Mouse (Mus musculus) stomach, postnatal 0 days (tissue): Measurements from ENCODE around the gene Sh3bgr. TPM values are rescaled to one million over a fixed set of nuclear protein-coding genes. Genes with fewer than 3 reads are reported as not detected.

Source experiments
- ATAC-seq: fragments of 200-750 bp; cut with Nextera tagmentation; 2 replicates; pipeline ENCODE4 v1.8.0; 2017; ENCODE audit not compliant: low FRiP score, low TSS enrichment
- DNase-seq: peaks from one replicate; pipeline ENCODE4 v3.0.0-alpha.2; 2016; ENCODE audit warnings: low spot score
- H3K27ac ChIP-seq: fragments of 300-500 bp; sonication (generic); replicated peaks from 2 replicates; pipeline ENCODE4 v1.5.1; 2014; ENCODE audit warnings: mild to moderate bottlenecking, control low read depth
- H3K27me3 ChIP-seq: fragments of 300-500 bp; sonication (generic); 2 replicates; pipeline ENCODE4 v1.6.1; 2014; ENCODE audit warnings: low read length; ENCODE audit not compliant: control insufficient read depth, insufficient read depth
- H3K36me3 ChIP-seq: fragments of 300-500 bp; sonication (generic); 2 replicates; pipeline ENCODE4 v1.6.1; 2014; ENCODE audit warnings: low read length, mixed read lengths; ENCODE audit not compliant: control insufficient read depth, insufficient read depth
- H3K4me1 ChIP-seq: fragments of 300-500 bp; sonication (generic); replicated peaks from 2 replicates; pipeline ENCODE4 v1.6.1; 2014; ENCODE audit warnings: antibody characterized with exemption; ENCODE audit not compliant: control insufficient read depth, insufficient read depth
- H3K4me2 ChIP-seq: fragments of 300-500 bp; sonication (generic); replicated peaks from 2 replicates; pipeline ENCODE4 v1.6.1; 2014; ENCODE audit warnings: low read depth, mild to moderate bottlenecking, control low read depth, moderate library complexity
- H3K4me3 ChIP-seq: fragments of 300-500 bp; sonication (generic); 2 replicates; pipeline ENCODE4 v1.5.1; 2014; ENCODE audit warnings: low read depth, low read length, control low read depth
- H3K9ac ChIP-seq: fragments of 300-500 bp; sonication (generic); 2 replicates; pipeline ENCODE4 v1.6.1; 2014; ENCODE audit warnings: mild to moderate bottlenecking, low read length, control low read depth, mixed read lengths
- H3K9me3 ChIP-seq: fragments of 300-500 bp; sonication (generic); 2 replicates; pipeline ENCODE4 v1.6.1; 2016; ENCODE audit warnings: low read length; ENCODE audit not compliant: control insufficient read depth
- CTCF ChIP-seq: IDR thresholded peaks from 2 replicates; pipeline ENCODE4 v1.5.1; 2016; ENCODE audit warnings: antibody characterized with exemption, low read depth, mild to moderate bottlenecking, moderate library complexity
- EP300 ChIP-seq: optimal IDR thresholded peaks from 2 replicates; pipeline ENCODE3; 2016; ENCODE audit warnings: antibody characterized with exemption
- WGBS: fragments of 180-500 bp; shearing (Covaris S2); extraction: QIAGEN DNeasy Blood & Tissue Kit; methylation state at CpG from one replicate; pipeline ENCODE4 v1.1.7; 2014; 5-methylcytosine and 5-hydroxymethylcytosine counted together
- polyA plus RNA-seq: library from polyadenylated mRNA; unstranded; fragments of >200 nt; fragmentation: Nextera tagmentation; extraction: Ambion mirVana; gene quantifications from 2 replicates; pipeline ENCODE4 v1.2.1, GENCODE M21; 2015

The Sh3bgr gene
- polyA plus RNA-seq, 1 experiment from 2014 or later: 32.1 TPM

- Histone ChIP-seq H3K9me3 (no peaks in the 10 kb centered on the region), H3K27ac (peak overlapping the region; percentile 86), H3K4me1 (no peaks in the 10 kb centered on the region; the same call in 1 of the 2 replicates), H3K9ac (peak overlapping the region; percentile 88), H3K27me3 (no peaks in the 10 kb centered on the region), H3K4me3 (peak overlapping the region; percentile 55), H3K36me3 (peaks cover 6% of the 10 kb centered on the region; the same call in 1 of the 2 replicates), H3K4me2 (peak overlapping the region; percentile 98)
- no peak for TF ChIP-seq EP300
- whole genome bisulfite sequencing: 49% methylated on average over 12 of the region's 12 CpGs
- ATAC-seq (no peak; the same call in 1 of the 2 replicates), DNase-seq (no peak)
Observed at GRCm38 (mm10) chr16:96158511-96159080, 41.7 kb upstream of the Sh3bgr start.

- DNase-seq: peak; percentile 79
- WGBS: 3% methylated on average over 58 of the region's 67 CpGs
Observed at GRCm38 (mm10) chr16:96159091-96159731, 41.0 kb upstream of the Sh3bgr start.

GRCm38 (mm10) chr16:96159794-96160346, 40.4 kb upstream of the Sh3bgr start:
- no peak for ATAC-seq
- H3K9ac ChIP-seq: peak overlapping the region; percentile 88
- WGBS: 81% methylated on average over 20 of the region's 20 CpGs

More at GRCm38 (mm10) chr16:96159091-96159731, 41.0 kb upstream of the Sh3bgr start:
- Histone ChIP-seq H3K4me2 (peak overlapping the region; percentile 98), H3K9me3 (no peaks in the 10 kb centered on the region), H3K27me3 (no peaks in the 10 kb centered on the region), H3K36me3 (0 out of 2 replicates have a peak, but pooled peaks cover 3% of the 10 kb centered on the region), H3K9ac (peak overlapping the region; percentile 88), H3K4me3 (peak overlapping the region; percentile 55), H3K27ac (peak overlapping the region; percentile 86), H3K4me1 (no peaks in the 10 kb centered on the region; the same call in 1 of the 2 replicates)
- peak; percentile 69 for TF ChIP-seq CTCF
- TF ChIP-seq EP300: no peak
- ATAC-seq: peak; percentile 82

GRCm38 (mm10) chr16:96160927-96161326, 39.3 kb upstream of the Sh3bgr start:
- TF ChIP-seq CTCF (no peak), EP300 (no peak)
- H3K4me1 ChIP-seq: no peaks in the 10 kb centered on the region; the same call in 1 of the 2 replicates
- ATAC-seq: no peak

More at GRCm38 (mm10) chr16:96159794-96160346, 40.4 kb upstream of the Sh3bgr start:
- no peak for TF ChIP-seq CTCF
- TF ChIP-seq EP300: no peak
- H3K4me3 ChIP-seq: peak overlapping the region; percentile 55
- no peaks in the 10 kb centered on the region; the same call in 1 of the 2 replicates for H3K4me1 ChIP-seq
- DNase-seq: no peak
- no peaks in the 10 kb centered on the region for H3K9me3 ChIP-seq
- 0 out of 2 replicates have a peak, but pooled peaks cover 1% of the 10 kb centered on the region for H3K36me3 ChIP-seq
- H3K27me3 ChIP-seq: no peaks in the 10 kb centered on the region
- peak overlapping the region; percentile 86 for H3K27ac ChIP-seq
- peak overlapping the region; percentile 98 for H3K4me2 ChIP-seq

GRCm38 (mm10) chr16:96161336-96161735, 38.9 kb upstream of the Sh3bgr start:
- Histone ChIP-seq H3K4me3 (no peak overlapping the region), H3K9me3 (no peaks in the 10 kb centered on the region), H3K27me3 (no peaks in the 10 kb centered on the region), H3K4me1 (no peaks in the 10 kb centered on the region; the same call in 1 of the 2 replicates), H3K9ac (no peak overlapping the region), H3K36me3 (no peaks in the 10 kb centered on the region), H3K27ac (no peak overlapping the region), H3K4me2 (no peak overlapping the region)
- ATAC-seq (no peak), DNase-seq (no peak)
- WGBS: 79% methylated on average over 4 of the region's 4 CpGs
- TF ChIP-seq EP300: no peak
- no peak for TF ChIP-seq CTCF

More at GRCm38 (mm10) chr16:96160927-96161326, 39.3 kb upstream of the Sh3bgr start:
- no peak overlapping the region for H3K4me3 ChIP-seq
- no peak overlapping the region for H3K27ac ChIP-seq
- H3K9ac ChIP-seq: no peak overlapping the region
- no peaks in the 10 kb centered on the region for H3K36me3 ChIP-seq
- 79% methylated on average over 1 of the region's 1 CpGs for WGBS
- H3K9me3 ChIP-seq: no peaks in the 10 kb centered on the region
- H3K4me2 ChIP-seq: no peak overlapping the region
- no peaks in the 10 kb centered on the region for H3K27me3 ChIP-seq
- no peak for DNase-seq
